Mouse (Mus musculus) ES-E14 (cell line): ENCODE measurements around the gene Lca5l. TPM values are rescaled to one million over a fixed set of nuclear protein-coding genes. Genes with fewer than 3 reads are reported as not detected.
"Not testable (repeated sequence)": the region's sequence is repeated elsewhere in the genome, so short reads cannot be mapped to it uniquely, and the experiment has no call there.

Source experiments
- DNase-seq: peaks from one replicate; pipeline ENCODE4 v3.0.0-alpha.2; 2013; ENCODE audit warnings: low read depth, low spot score
- H3K27ac ChIP-seq: 2 replicates; pipeline ENCODE4 v1.5.1; 2012; ENCODE audit warnings: low read depth, mild to moderate bottlenecking, low read length, moderate library complexity, mixed read lengths; ENCODE audit not compliant: poor library complexity, insufficient read depth, severe bottlenecking
- H3K36me3 ChIP-seq: 2 replicates; pipeline ENCODE4 v1.6.1; 2012; ENCODE audit warnings: mild to moderate bottlenecking, low read length, moderate library complexity, mixed read lengths; ENCODE audit not compliant: control insufficient read depth, poor library complexity, insufficient read depth, severe bottlenecking
- H3K4me1 ChIP-seq, 2 experiments: fragments of 150-350 bp in 1 of 2; sonication (generic) in 1 of 2; 2 replicates each; pipeline ENCODE4 v1.6.1; 2012; ENCODE audit warnings: low read length in 2 of 2, mild to moderate bottlenecking in 1 of 2, mixed read lengths in 1 of 2; ENCODE audit not compliant: control insufficient read depth in 2 of 2, insufficient read depth in 2 of 2, poor library complexity in 1 of 2
- H3K4me3 ChIP-seq, 2 experiments: fragments of 150-350 bp in 1 of 2; sonication (generic) in 1 of 2; 2 replicates each; pipeline ENCODE4 v1.5.1; 2012; ENCODE audit warnings: low read length in 2 of 2, low read depth in 1 of 2, mild to moderate bottlenecking in 1 of 2, mixed read lengths in 1 of 2; ENCODE audit not compliant: insufficient read depth in 1 of 2, poor library complexity in 1 of 2, severe bottlenecking in 1 of 2
- H3K9ac ChIP-seq: 2 replicates; pipeline ENCODE4 v1.6.1; 2012; ENCODE audit warnings: low read depth, mild to moderate bottlenecking, low read length, mixed read lengths; ENCODE audit not compliant: poor library complexity, insufficient read depth, severe bottlenecking
- H3K9me3 ChIP-seq: fragments of 150-350 bp; sonication (generic); 2 replicates; pipeline ENCODE4 v1.6.1; 2012; ENCODE audit warnings: low read depth, mild to moderate bottlenecking, low read length; ENCODE audit not compliant: control insufficient read depth, insufficient read depth
- CHD2 ChIP-seq: IDR thresholded peaks from 2 replicates; pipeline ENCODE4 v1.6.1; 2014; ENCODE audit warnings: mild to moderate bottlenecking, low read depth, low read length, inconsistent platforms
- HCFC1 ChIP-seq: IDR thresholded peaks from 2 replicates; pipeline ENCODE4 v1.6.1; 2012; ENCODE audit warnings: low read length, inconsistent platforms, borderline replicate concordance; ENCODE audit not compliant: insufficient read depth
- MAFK ChIP-seq: IDR thresholded peaks from 2 replicates; pipeline ENCODE4 v1.6.1; 2014; ENCODE audit warnings: mild to moderate bottlenecking, low read depth, low read length, inconsistent platforms; ENCODE audit not compliant: insufficient read depth
- ZC3H11A ChIP-seq: IDR thresholded peaks from 2 replicates; pipeline ENCODE4 v1.6.1; 2012; ENCODE audit warnings: low read depth, mild to moderate bottlenecking, inconsistent platforms, low read length, borderline replicate concordance
- ZNF384 ChIP-seq: IDR thresholded peaks from 2 replicates; pipeline ENCODE4 v1.6.1; 2012; ENCODE audit warnings: low read depth, low read length, inconsistent platforms
- in situ Hi-C, 2 experiments: fragments of 600-800 bp; cut with MboI; formaldehyde crosslinking; loops; one replicate each; pipeline ENCODE4 v1.15.1; 2025; ENCODE audit warnings: low sequenced_read_pairs in 2 of 2, inconsistent platforms in 1 of 2; ENCODE audit not compliant: unreplicated experiment in 2 of 2
- total RNA-seq: library from RNA; depleted of rRNA; stranded (reverse); fragments of 300-350 nt; gene quantifications from 2 replicates; pipeline ENCODE4 v1.2.3, GENCODE M21; 2012

The Lca5l gene
- total RNA-seq, 1 experiment: 0.58 TPM

DNA sequence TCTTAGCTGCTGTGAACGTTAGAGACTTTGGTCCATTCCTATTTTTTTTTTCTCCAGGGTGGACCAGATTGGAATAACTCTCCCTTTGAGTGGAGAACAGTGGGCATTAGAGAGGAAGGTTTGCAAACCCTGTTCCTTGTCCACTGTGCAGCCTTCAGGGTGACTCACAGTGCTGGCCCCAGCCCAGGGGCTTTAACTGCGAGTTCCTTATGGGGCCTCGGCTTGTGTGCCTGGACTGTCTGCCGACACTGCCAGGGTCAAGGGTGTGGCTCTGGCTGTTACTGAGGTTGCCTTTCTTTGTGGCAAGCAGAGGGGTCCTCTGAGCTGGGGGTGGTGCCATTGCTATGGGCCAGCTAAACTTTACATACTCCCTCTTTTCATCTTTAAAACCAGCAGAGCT, 41.1 kb downstream of the Lca5l start:
- Histone ChIP-seq H3K9me3 (no peaks in the 10 kb centered on the region), H3K9ac (no peak overlapping the region), H3K4me3 (no peak overlapping the region), H3K36me3 (peaks cover 18% of the 10 kb centered on the region), H3K27ac (no peak overlapping the region), H3K4me1 (peaks cover 1 to 22% of the 10 kb centered on the region in 2 experiments; a peak in 2 of 4 replicates)
- no peak for DNase-seq
- in situ Hi-C loops: no loop called here
- TF ChIP-seq MAFK (no peak), ZNF384 (no peak)

GRCm38 (mm10) chr16:96149311-96149710, 42.8 kb downstream of the Lca5l start:
- Histone ChIP-seq H3K9ac (no peak overlapping the region), H3K9me3 (no peaks in the 10 kb centered on the region), H3K4me1 (peaks cover 1 to 22% of the 10 kb centered on the region in 2 experiments; a peak in 2 of 4 replicates), H3K4me3 (no peak overlapping the region), H3K36me3 (peaks cover 18% of the 10 kb centered on the region), H3K27ac (no peak overlapping the region)
- in situ Hi-C loops: no loop called here
- TF ChIP-seq MAFK: no peak
- no peak for TF ChIP-seq ZNF384
- TF ChIP-seq HCFC1: no peak
- no peak for TF ChIP-seq CHD2
- no peak for TF ChIP-seq ZC3H11A
- no peak for DNase-seq

DNA sequence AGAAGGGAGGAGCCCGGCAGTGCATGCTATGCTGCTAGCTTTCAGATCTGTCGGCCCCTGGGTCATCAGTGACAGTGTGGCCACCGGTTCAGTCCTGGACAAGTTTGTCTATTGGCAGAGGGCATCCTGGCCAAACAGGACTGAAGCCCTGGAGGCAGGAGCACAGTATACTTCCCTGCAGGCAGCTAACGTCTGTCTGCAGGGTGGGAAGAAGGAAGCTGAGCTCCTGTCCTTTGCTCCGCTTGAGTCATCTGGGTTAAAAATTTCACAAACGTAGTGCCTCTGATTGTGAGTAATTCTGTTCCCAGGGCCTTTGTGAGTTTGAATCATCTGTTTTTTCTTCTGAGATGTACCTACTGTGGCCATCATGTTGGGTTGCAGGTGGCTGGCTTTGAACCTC, 43.2 kb downstream of the Lca5l start:
- Histone ChIP-seq H3K9ac (no peak overlapping the region), H3K4me1 (peaks cover 1 to 22% of the 10 kb centered on the region in 2 experiments; a peak in 2 of 4 replicates), H3K27ac (no peak overlapping the region), H3K4me3 (no peak overlapping the region), H3K9me3 (no peaks in the 10 kb centered on the region), H3K36me3 (peaks cover 13% of the 10 kb centered on the region)
- no peak for DNase-seq
- TF ChIP-seq CHD2: no peak
- TF ChIP-seq MAFK: no peak
- no peak for TF ChIP-seq ZNF384
- no peak for TF ChIP-seq ZC3H11A
- TF ChIP-seq HCFC1: no peak
- in situ Hi-C loops: no loop called here

- H3K27ac ChIP-seq: peak overlapping the region; percentile 14; the same call in 1 of the 2 replicates
- peak overlapping the region; percentile 67 to 89 for H3K4me3 ChIP-seq
- no peaks in the 10 kb centered on the region for H3K9me3 ChIP-seq
- H3K9ac ChIP-seq: peak overlapping the region; percentile 87
- no peak for DNase-seq
- TF ChIP-seq HCFC1 (no peak), ZNF384 (no peak), MAFK (no peak), ZC3H11A (no peak), CHD2 (no peak)
- H3K4me1 ChIP-seq: peaks cover 0 to 22% of the 10 kb centered on the region in 2 experiments; a peak in 2 of 4 replicates
- H3K36me3 ChIP-seq: peaks cover 3% of the 10 kb centered on the region; the same call in 1 of the 2 replicates
- in situ Hi-C loops: no loop called here
Measured at GRCm38 (mm10) chr16:96145814-96146213, 46.3 kb downstream of the Lca5l start.

DNA sequence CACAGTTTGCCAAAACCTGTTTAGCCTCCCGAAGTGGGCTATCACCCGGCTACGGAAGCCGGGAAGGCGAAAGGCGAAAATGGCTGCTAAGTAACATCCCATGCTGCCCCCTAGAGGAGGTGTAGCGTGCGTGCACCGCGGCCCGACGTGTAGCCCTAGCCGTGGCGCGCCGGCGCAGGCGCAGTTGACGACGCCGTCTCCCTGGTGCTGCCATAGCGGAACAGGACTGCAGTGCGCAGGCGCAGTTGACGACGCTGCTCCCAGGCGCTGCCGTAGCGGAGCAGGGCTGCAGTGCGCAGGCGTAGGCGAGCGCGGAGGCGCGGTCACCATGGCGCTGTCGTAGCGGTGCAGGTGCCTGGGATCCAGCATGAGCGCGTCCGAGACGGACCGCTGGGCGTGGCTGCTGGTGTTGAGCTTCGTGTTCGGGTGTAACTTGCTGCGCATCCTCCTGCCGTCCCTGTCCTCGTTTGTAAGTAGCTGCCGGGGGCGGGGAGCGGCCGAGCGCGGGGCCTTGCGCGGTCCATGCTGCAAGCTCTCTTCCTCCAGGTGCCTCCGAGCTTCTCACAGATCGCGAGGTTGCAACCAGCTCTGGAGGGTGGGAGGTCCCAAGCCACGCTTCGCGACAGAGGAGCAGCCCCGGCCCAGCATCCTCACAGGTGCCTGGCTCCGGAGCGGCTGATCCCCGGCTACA, 46.8 kb downstream of the Lca5l start, which contains the start of gene Wrb:
TSS of gene Wrb (plus strand) at position 298 of the 691 bp plus-strand sequence.
- peak; percentile 100 for DNase-seq
- H3K27ac ChIP-seq: peak within 1 kb of the TSS; percentile 14; the same call in 1 of the 2 replicates
- H3K4me1 ChIP-seq: peaks cover 0 to 22% of the 10 kb centered on the region in 2 experiments; a peak in 2 of 4 replicates
- TF ChIP-seq ZNF384: peak; percentile 33; the same call in 1 of the 2 replicates
- peak; percentile 85 for TF ChIP-seq HCFC1
- no peak for TF ChIP-seq ZC3H11A
- TF ChIP-seq MAFK: no peak
- TF ChIP-seq CHD2: peak; percentile 79; the same call in 1 of the 2 replicates
- in situ Hi-C loops: no loop called here
- peaks cover 3% of the 10 kb centered on the region; the same call in 1 of the 2 replicates for H3K36me3 ChIP-seq
- H3K9ac ChIP-seq: peak within 1 kb of the TSS; percentile 87
- H3K4me3 ChIP-seq: peak within 1 kb of the TSS; percentile 67 to 89
- no peaks in the 10 kb centered on the region for H3K9me3 ChIP-seq

- H3K9me3 ChIP-seq, DNase-seq, H3K27ac ChIP-seq, H3K9ac ChIP-seq, in situ Hi-C loops, H3K36me3 ChIP-seq: not testable (repeated sequence)
- H3K4me3 ChIP-seq: peak overlapping the region in 1 of 2 experiments; percentile 43; a peak in 2 of 4 replicates
- peaks cover 0 to 22% of the 10 kb centered on the region in 2 experiments; a peak in 2 of 4 replicates for H3K4me1 ChIP-seq
Measured at GRCm38 (mm10) chr16:96144748-96145109, 47.3 kb downstream of the Lca5l start.
